20 mouse cellular contexts compared by ENCODE assay signal in the genomic region with DNA sequence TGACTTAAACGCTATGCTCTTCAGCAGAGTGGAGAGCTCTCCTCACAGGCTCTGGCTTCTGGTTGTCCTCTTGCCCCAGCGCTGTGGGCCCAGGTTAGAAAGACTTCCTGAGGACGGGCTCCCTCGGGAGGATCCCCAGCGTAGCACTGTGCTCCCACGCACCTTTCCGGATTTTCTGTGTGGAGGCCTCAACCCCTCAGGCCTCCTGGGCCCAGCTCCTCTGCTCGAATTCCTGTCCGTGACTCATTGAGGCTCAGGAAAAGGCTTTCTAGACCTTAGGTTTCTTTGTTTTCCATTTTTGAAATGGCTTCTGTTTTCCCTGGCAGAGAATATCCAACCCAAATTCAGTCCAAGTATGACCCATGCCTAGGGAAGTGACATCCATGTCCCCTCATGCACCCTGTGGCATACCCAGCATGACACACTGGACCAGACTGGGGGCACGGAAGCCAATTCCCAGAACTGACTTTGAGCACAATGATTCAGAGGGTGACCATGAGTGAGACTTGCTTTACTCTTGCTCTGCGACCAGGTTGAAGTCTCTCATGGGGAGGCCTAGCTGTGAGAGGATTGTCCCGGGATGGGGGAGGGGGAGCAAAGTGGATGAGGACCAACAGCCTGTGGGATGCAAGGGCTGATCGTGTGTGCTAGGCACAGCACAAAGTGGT. TPM values are rescaled to one million over a fixed set of nuclear protein-coding genes. Genes with fewer than 3 reads are reported as not detected.
A peak's percentile ranks its signal among the peaks of the same experiment; 100 is the strongest.
DNase-seq lines count a peak whose midpoint lies in the region; ATAC-seq and TF ChIP-seq lines count a peak whose summit lies in the region.
"Had no signal": no experiment of that assay in that cellular context is flagged by ENCODE, and none has a peak within 500 bp of the region (broad histone marks: within the 10 kb centered on the region; RNA-seq: fewer than 3 reads in every experiment).

No protein-coding gene starts in this region.

- H3K4me1 ChIP-seq in heart, postnatal 0 days (ENCODE audit: control insufficient read depth, insufficient read depth), result 0 out of 2 replicates have a peak, but pooled peaks cover 15% of the 10 kb centered on the region

- intact Hi-C loops in heart, postnatal 10 days (cut with DNase I), result no loop called here

- H3K36me3 ChIP-seq in heart, postnatal 0 days (replicated peaks; ENCODE audit: control insufficient read depth, insufficient read depth, low read length), result no peaks in the 10 kb centered on the region
- H3K36me3 ChIP-seq: forebrain, embryonic 15.5 days; hindbrain, embryonic 13.5 days had no signal

- H3K4me2 ChIP-seq in heart, postnatal 0 days (ENCODE audit: low read depth, low read length), result no peak overlapping the region
- H3K4me2 ChIP-seq: forebrain, embryonic 15.5 days; heart, embryonic 12.5 days; hindbrain, embryonic 13.5 days; kidney, embryonic 15.5 days had no signal

- H3K9me3 ChIP-seq in heart, postnatal 0 days (replicated peaks; ENCODE audit: control insufficient read depth, low read length), result no peaks in the 10 kb centered on the region
- H3K9me3 ChIP-seq: embryonic facial prominence, embryonic 10.5 days; forebrain, embryonic 15.5 days; hindbrain, embryonic 13.5 days; kidney, embryonic 15.5 days had no signal

- no peak for TF ChIP-seq CTCF in heart, postnatal 0 days (IDR thresholded peaks at IDR 0.05; ENCODE audit: low read depth)

- H3K9ac ChIP-seq in heart, postnatal 0 days (replicated peaks; ENCODE audit: low read depth, low read length), result no peak overlapping the region
- H3K9ac ChIP-seq: forebrain, embryonic 15.5 days; heart, embryonic 12.5 days; hindbrain, embryonic 13.5 days; kidney, embryonic 15.5 days had no signal

- peak; percentile 27 to 81 for DNase-seq in adrenal gland, adult (ENCODE audit: inconsistent age in 2 of 2, low spot score in 1 of 2)
- no peak for DNase-seq in adrenal gland, postnatal 14 days
- DNase-seq in heart, postnatal 0 days (ENCODE audit: low spot score), result no peak
- no peak for DNase-seq in heart, postnatal 10 days
- peak; percentile 74 for DNase-seq in fibroblast of lung, adult 2 months (ENCODE audit: low read depth)
- DNase-seq in c-Kit-positive CD71-positive TER-119-positive erythroid progenitor cells, embryonic 14.5 days (ENCODE audit: low spot score), result no peak
- DNase-seq: adrenal gland, postnatal 10 days; cerebellum, adult 18-20 months; cerebellum, postnatal 10 days; gastrocnemius, postnatal 14 days; kidney, adult 18-20 months had no signal

- ATAC-seq in heart, postnatal 0 days (ENCODE audit: insufficient read depth, low read depth), result no peak
- no peak for ATAC-seq in CD4-positive, CD25-positive, alpha-beta regulatory T cell, adult 4 months
- ATAC-seq: forebrain, embryonic 15.5 days; hindbrain, postnatal 0 days had no signal

- H3K27ac ChIP-seq in heart, postnatal 0 days (ENCODE audit: low read depth), result peak overlapping the region; percentile 17; the same call in 1 of the 2 replicates
- H3K27ac ChIP-seq: embryonic facial prominence, embryonic 10.5 days; forebrain, embryonic 15.5 days; hindbrain, embryonic 13.5 days; hindbrain, postnatal 0 days; kidney, embryonic 15.5 days had no signal

- no peak for TF ChIP-seq EP300 in heart, postnatal 0 days (IDR thresholded peaks at IDR 0.05; ENCODE audit: low read depth)

- H3K27me3 ChIP-seq in heart, postnatal 0 days (ENCODE audit: control insufficient read depth, insufficient read depth, low read length), result 0 out of 2 replicates have a peak, but pooled peaks cover 9% of the 10 kb centered on the region

- no peak overlapping the region for H3K4me3 ChIP-seq in heart, postnatal 0 days (ENCODE audit: low read depth, low read length)
- H3K4me3 ChIP-seq: embryonic facial prominence, embryonic 10.5 days; erythroblast, embryonic 14.5 days; forebrain, embryonic 15.5 days; heart, embryonic 12.5 days; hindbrain, embryonic 13.5 days; kidney, embryonic 15.5 days had no signal

- WGBS in heart, postnatal 0 days, result 82% methylated on average over 13 of the region's 13 CpGs

RNA-seq across cellular contexts. Expression of a gene that starts 1.7 kb away (rescaled TPM):
- total RNA-seq in adrenal gland, postnatal 14 days (2021), result 203 and 213 TPM in 2 replicates
- total RNA-seq in heart, postnatal 0 days (2014; rRNA removed; ENCODE audit: low replicate concordance), result 14.2 and 23.5 TPM in 2 replicates
- 17.5 and 19.4 TPM in 2 replicates for polyA plus RNA-seq in heart, postnatal 0 days (2015; fragmentation: Nextera tagmentation; extraction: Ambion mirVana)
- 10 to 100 TPM; 35.2 to 40.1 TPM for total RNA-seq in heart, postnatal 10 days (2021)
- under 1 TPM; 0.35 to 0.51 TPM for polyA plus RNA-seq in CD4-positive, CD25-positive, alpha-beta regulatory T cell, adult 4 months (2017; shearing (Covaris generic))

RNA-seq across cellular contexts. Expression of a gene that starts 18.1 kb away (rescaled TPM):
- 35.6 and 42.1 TPM in 2 replicates for total RNA-seq in adrenal gland, postnatal 14 days (2021)
- 23.9 and 58.7 TPM in 2 replicates for total RNA-seq in heart, postnatal 0 days (2014; rRNA removed; ENCODE audit: low replicate concordance)
- 54.6 and 60.0 TPM in 2 replicates for polyA plus RNA-seq in heart, postnatal 0 days (2015; fragmentation: Nextera tagmentation; extraction: Ambion mirVana)
- 10 to 100 TPM; 34.8 to 44.1 TPM for total RNA-seq in heart, postnatal 10 days (2021)
- 10 to 100 TPM; 29.7 to 67.2 TPM for polyA plus RNA-seq in CD4-positive, CD25-positive, alpha-beta regulatory T cell, adult 4 months (2017; shearing (Covaris generic))

RNA-seq across cellular contexts. Expression of a gene that starts 22.2 kb away (rescaled TPM):
- total RNA-seq in adrenal gland, postnatal 14 days (2021), result 8.4 and 11.9 TPM in 2 replicates
- total RNA-seq in heart, postnatal 0 days (2014; rRNA removed; ENCODE audit: low replicate concordance), result 1.7 and 4.4 TPM in 2 replicates
- polyA plus RNA-seq in heart, postnatal 0 days (2015; fragmentation: Nextera tagmentation; extraction: Ambion mirVana), result 3.3 and 3.7 TPM in 2 replicates
- 1 to 10 TPM; 5.0 to 6.7 TPM for total RNA-seq in heart, postnatal 10 days (2021)
- polyA plus RNA-seq in CD4-positive, CD25-positive, alpha-beta regulatory T cell, adult 4 months (2017; shearing (Covaris generic)), result 10 to 100 TPM; 17.2 to 37.5 TPM

RNA-seq across cellular contexts. Expression of a gene that starts 38.6 kb away (rescaled TPM):
- not detected in 2 replicates for total RNA-seq in adrenal gland, postnatal 14 days (2021)
- 1,536 and 2,717 TPM in 2 replicates for total RNA-seq in heart, postnatal 0 days (2014; rRNA removed; ENCODE audit: low replicate concordance)
- 5,015 and 6,387 TPM in 2 replicates for polyA plus RNA-seq in heart, postnatal 0 days (2015; fragmentation: Nextera tagmentation; extraction: Ambion mirVana)
- total RNA-seq in heart, postnatal 10 days (2021), result 100 to 1,000 TPM; 363 to 942 TPM
- polyA plus RNA-seq in CD4-positive, CD25-positive, alpha-beta regulatory T cell, adult 4 months (2017; shearing (Covaris generic)), result not detected
- total RNA-seq: gastrocnemius, postnatal 14 days; hematopoietic stem cell, adult 5-6 weeks; hindbrain, postnatal 0 days had no signal
- polyA plus RNA-seq: hindbrain, postnatal 0 days had no signal

RNA-seq across cellular contexts. Expression of a gene that starts 56.5 kb away (rescaled TPM):
- not detected in 2 replicates for total RNA-seq in adrenal gland, postnatal 14 days (2021)
- 734 and 862 TPM in 2 replicates for total RNA-seq in heart, postnatal 0 days (2014; rRNA removed; ENCODE audit: low replicate concordance)
- polyA plus RNA-seq in heart, postnatal 0 days (2015; fragmentation: Nextera tagmentation; extraction: Ambion mirVana), result 1,513 and 1,614 TPM in 2 replicates
- 100 to 1,000 TPM; 756 to 765 TPM for total RNA-seq in heart, postnatal 10 days (2021)
- 1 to 10 TPM in 1 of 2 experiments, not detected in 1; 3.0 TPM for polyA plus RNA-seq in CD4-positive, CD25-positive, alpha-beta regulatory T cell, adult 4 months (2017; shearing (Covaris generic))
- total RNA-seq: hematopoietic stem cell, adult 5-6 weeks had no signal
- polyA plus RNA-seq: erythroblast, embryonic 14.5 days had no signal

Comparison
In these comparisons a context has a peak if more than half of its experiments do, and no peak if none do; other contexts are left out.
1. DNase-seq: peak in adrenal gland, adult (2 of 2) and fibroblast of lung, adult 2 months (single experiment); none in adrenal gland, postnatal 14 days (single experiment), heart, postnatal 0 days (single experiment), heart, postnatal 10 days (0 of 2) and c-Kit-positive CD71-positive TER-119-positive erythroid progenitor cells, embryonic 14.5 days (single experiment).